Comparison of ENCODE assay signal across 13 mouse cellular contexts in genomic region chr2:30834373-30835022, GRCm38 (mm10). TPM values are rescaled to one million over a fixed set of nuclear protein-coding genes. Genes with fewer than 3 reads are reported as not detected.
DNase-seq lines count a peak whose midpoint lies in the region; ATAC-seq and TF ChIP-seq lines count a peak whose summit lies in the region.
"Had no signal": no experiment of that assay in that cellular context is flagged by ENCODE, and none has a peak within 500 bp of the region (broad histone marks: within the 10 kb centered on the region; RNA-seq: fewer than 3 reads in every experiment).

TSS of gene Prrx2 (plus strand) at chr2:30834972.

- H3K9ac ChIP-seq in kidney, embryonic 14.5 days (ENCODE audit: low read depth, low read length) = no peak within 1 kb of the TSS
- H3K9ac ChIP-seq in embryonic facial prominence, embryonic 13.5 days = peak within 1 kb of the TSS; percentile 36; the same call in 1 of the 2 replicates
- H3K9ac ChIP-seq: liver, postnatal 0 days had no signal

- intact Hi-C loops in gastrocnemius, adult 2 months (cut with DNase I) = loop anchor here (5.0 kb wide), 1 partner anchor 98 kb away; no protein-coding TSS in a partner anchor

- H3K9me3 ChIP-seq in kidney, embryonic 14.5 days (ENCODE audit: control insufficient read depth, low read length) = no peaks in the 10 kb centered on the region
- no peaks in the 10 kb centered on the region for H3K9me3 ChIP-seq in embryonic facial prominence, embryonic 13.5 days

- no peak for DNase-seq in gastrocnemius, adult 2 months
- no peak for DNase-seq in gastrocnemius, postnatal 25 days
- no peak for DNase-seq in kidney, postnatal 14 days
- peak; percentile 51 for DNase-seq in 3T3-L1 (ENCODE audit: low read depth, low spot score)
- DNase-seq in lung, adult 18-20 months = no peak
- DNase-seq in thymus, adult 18-20 months = no peak
- DNase-seq: adrenal gland, postnatal 25 days; cerebellum, adult 18-20 months; gastrocnemius, postnatal 14 days; liver, postnatal 0 days had no signal

- ATAC-seq in kidney, embryonic 14.5 days (ENCODE audit: low FRiP score, low TSS enrichment) = no peak
- 0 out of 2 replicates have a peak, but pooled peaks have one; percentile 21 for ATAC-seq in embryonic facial prominence, embryonic 13.5 days (ENCODE audit: insufficient number of reproducible peaks, insufficient read depth, low FRiP score, low TSS enrichment, low read depth)
- ATAC-seq: liver, postnatal 0 days had no signal

- H3K27ac ChIP-seq in gastrocnemius, adult 2 months = peak within 1 kb of the TSS; percentile 66
- no peak within 1 kb of the TSS for H3K27ac ChIP-seq in kidney, embryonic 14.5 days (ENCODE audit: low read depth, low read length)
- peak within 1 kb of the TSS; percentile 97 for H3K27ac ChIP-seq in embryonic facial prominence, embryonic 13.5 days
- H3K27ac ChIP-seq: kidney, postnatal 0 days had no signal

- H3K4me2 ChIP-seq in kidney, embryonic 14.5 days (replicated peaks; ENCODE audit: low read depth, low read length) = no peak within 1 kb of the TSS
- H3K4me2 ChIP-seq in embryonic facial prominence, embryonic 13.5 days = peak within 1 kb of the TSS; percentile 46

- no peak within 1 kb of the TSS for H3K4me3 ChIP-seq in gastrocnemius, adult 2 months
- no peak within 1 kb of the TSS for H3K4me3 ChIP-seq in kidney, embryonic 14.5 days (ENCODE audit: low read length)
- H3K4me3 ChIP-seq in embryonic facial prominence, embryonic 13.5 days = no peak within 1 kb of the TSS

- peaks cover 23% of the 10 kb centered on the region for H3K4me1 ChIP-seq in kidney, embryonic 14.5 days (ENCODE audit: control insufficient read depth, insufficient read depth, low read length)
- peaks cover 59% of the 10 kb centered on the region for H3K4me1 ChIP-seq in embryonic facial prominence, embryonic 13.5 days

- no peaks in the 10 kb centered on the region for H3K27me3 ChIP-seq in kidney, embryonic 14.5 days (ENCODE audit: control insufficient read depth, insufficient read depth, low read length)
- H3K27me3 ChIP-seq in embryonic facial prominence, embryonic 13.5 days = no peaks in the 10 kb centered on the region

- TF ChIP-seq CTCF in gastrocnemius, adult 2 months (IDR thresholded peaks at IDR 0.05) = no peak

- 56% methylated on average over 9 of the region's 10 CpGs for WGBS in kidney, embryonic 14.5 days
- 31% methylated on average over 9 of the region's 10 CpGs for WGBS in embryonic facial prominence, embryonic 13.5 days

- H3K36me3 ChIP-seq in kidney, embryonic 14.5 days (ENCODE audit: control insufficient read depth, insufficient read depth, low read length) = no peaks in the 10 kb centered on the region
- no peaks in the 10 kb centered on the region for H3K36me3 ChIP-seq in embryonic facial prominence, embryonic 13.5 days

RNA-seq across cellular contexts. Expression of gene Prrx2, which starts in this region (rescaled TPM):
- total RNA-seq in gastrocnemius, adult 2 months (2021) = 1 to 10 TPM; 1.2 to 4.2 TPM
- total RNA-seq in gastrocnemius, postnatal 25 days (2021) = 1 to 10 TPM; 2.1 to 3.0 TPM
- 15.3 and 20.1 TPM in 2 replicates for polyA plus RNA-seq in kidney, embryonic 14.5 days (2014; fragmentation: Nextera tagmentation; extraction: Ambion mirVana)
- polyA plus RNA-seq in embryonic facial prominence, embryonic 13.5 days (2015; fragmentation: Nextera tagmentation; extraction: Ambion mirVana) = 103 and 107 TPM in 2 replicates
